Mouse (Mus musculus) regulatory T cell (primary cell): ENCODE measurements around the gene Vmn1r231.

Experiments used
- in situ Hi-C: fragments of 300-600 bp; cut with MboI, MseI; formaldehyde crosslinking; loops from one replicate; pipeline ENCODE4 v1.15.1; 2025; ENCODE audit warnings: high pct_unique_total_duplicates

Vmn1r231 gene

DNA sequence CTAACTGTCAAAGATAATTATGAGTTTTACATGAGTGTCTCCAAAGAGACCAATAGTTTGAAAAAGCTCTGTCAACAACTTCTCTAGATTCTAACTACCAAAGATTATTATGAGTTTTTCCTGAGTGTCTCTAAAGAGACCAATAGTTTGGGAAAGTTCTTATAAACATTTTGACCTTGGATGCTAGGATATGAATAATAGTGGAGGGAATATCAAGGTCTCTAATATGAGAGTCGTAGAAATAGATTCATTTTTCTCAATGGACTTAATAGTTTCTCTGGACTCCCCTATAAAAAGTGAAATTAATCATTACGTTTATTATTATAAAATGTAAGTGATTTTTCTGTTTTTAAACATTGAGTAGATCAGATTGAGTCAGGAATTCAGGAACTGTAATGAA, at the start of gene Vmn1r231:
Vmn1r231 (minus strand) TSS at position 101 of the 400 bp plus-strand sequence.
- in situ Hi-C loops, result no loop called here

DNA sequence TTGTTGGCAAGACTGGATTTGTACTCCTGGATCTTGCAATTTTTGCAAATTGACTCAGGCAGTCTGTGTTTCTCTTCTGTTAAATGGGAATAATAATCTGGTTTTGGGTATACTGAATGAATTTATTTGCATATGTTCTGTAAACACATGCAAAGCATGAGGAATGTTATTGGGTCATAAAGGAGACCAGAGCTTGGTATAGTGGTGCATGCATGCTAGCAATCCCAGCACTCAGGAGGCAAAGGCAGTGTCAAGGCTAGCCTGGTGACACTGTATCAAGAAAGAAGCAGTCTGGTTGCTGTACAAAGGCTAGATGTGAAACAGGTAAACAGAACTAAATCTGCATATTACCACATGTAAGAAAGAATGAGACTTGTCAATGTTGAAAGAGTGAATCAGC, 41.7 kb upstream of the Vmn1r231 start:
- in situ Hi-C loops, result loop anchor here (5.0 kb wide), 1 partner anchor 56 kb away; no protein-coding TSS in a partner anchor

DNA sequence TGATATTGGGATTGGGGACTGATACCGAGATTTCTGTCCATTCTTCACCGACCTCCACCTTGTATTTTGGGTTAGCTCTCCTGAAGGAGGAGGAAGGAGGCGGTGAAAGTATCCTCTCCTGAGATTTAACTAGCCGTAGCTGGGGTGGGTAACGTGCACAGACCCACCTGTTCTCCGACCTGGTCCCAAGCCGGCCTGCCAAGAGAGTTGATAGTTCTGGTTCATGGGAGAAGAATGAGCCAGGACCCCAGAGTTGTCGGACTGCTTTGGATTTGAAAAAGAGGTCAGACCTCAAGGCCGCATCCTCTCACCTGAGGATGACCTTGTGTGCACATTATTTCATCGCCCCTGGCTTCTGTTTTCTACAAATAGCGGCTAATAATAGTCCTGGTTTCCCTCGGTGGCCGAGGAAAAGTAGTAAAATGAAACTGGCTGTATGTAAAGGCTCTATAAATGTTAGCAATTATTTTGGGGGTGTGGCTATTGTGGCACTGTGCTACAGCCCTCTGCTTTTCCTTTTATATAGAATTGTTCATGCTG, 41.2 kb upstream of the Vmn1r231 start:
- in situ Hi-C loops, result loop anchor here (5.0 kb wide), 1 partner anchor 56 kb away; no protein-coding TSS in a partner anchor

DNA sequence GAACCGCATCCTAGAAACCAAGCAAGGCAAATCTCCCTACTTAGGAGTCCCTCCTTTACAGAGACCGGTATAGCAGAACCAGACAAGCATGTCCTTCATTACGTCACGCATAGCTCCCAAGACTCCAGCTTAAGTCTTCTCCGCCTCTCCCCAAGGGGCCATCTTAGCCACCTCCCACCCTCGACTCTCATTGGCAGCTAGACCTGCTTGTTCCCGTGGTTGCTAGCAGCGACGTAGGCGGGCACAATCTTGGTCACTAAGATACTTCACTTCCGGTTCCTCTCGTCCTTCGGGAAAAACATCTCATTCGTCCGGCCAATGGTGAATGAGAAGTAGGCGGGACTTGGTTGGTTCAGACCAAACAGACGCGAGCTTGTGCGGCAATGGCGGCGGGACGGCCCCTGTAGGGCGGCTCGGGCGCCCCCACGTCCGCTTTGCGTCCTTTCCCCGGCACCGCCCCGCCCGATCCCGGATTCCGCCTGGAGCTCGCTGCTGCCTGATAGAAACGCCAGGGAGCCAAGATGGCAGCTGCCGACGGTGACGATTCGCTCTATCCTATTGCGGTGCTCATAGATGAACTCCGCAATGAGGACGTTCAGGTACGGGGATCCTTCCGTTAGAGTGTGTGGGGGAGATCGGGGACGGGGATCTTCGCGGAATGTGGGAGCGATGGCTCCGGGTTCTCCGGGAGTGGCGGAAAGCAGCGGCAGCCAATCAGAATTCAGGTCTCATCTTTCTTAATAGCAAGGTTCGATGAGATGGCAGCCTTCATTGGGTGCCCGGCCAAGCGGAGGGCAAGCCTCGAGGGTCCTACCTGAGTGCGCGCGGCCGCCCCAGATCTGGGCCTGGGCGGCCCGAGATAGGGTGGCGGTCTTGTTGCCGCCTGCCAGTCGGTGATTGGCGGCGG, 40.3 kb upstream of the Vmn1r231 start, which contains the start of gene Ppp2r1a:
Ppp2r1a (plus strand) TSS at position 327 of the 907 bp plus-strand sequence.
- in situ Hi-C loops, result loop anchor here (5.0 kb wide), 1 partner anchor 57 kb away; no protein-coding TSS in a partner anchor

DNA sequence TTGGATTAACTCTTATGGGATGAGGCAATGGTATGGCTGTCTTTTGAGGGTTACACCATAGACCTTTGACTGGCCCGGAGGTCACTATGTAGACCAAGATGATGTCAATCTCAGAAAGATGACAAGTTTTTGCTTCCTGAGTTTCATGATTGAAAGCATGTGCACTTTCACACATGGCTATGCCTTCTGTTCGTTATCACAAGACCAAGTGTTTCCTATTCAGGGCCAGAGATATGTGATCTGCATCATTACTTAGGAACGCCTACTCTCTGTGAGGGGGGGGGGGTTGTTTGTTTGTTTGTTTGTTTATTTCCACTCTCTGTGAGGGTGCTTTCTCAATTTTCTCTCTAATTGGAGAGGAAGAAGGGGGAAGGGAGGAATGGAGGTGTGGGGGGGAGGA, 39.3 kb upstream of the Vmn1r231 start:
- in situ Hi-C loops, result no loop called here

DNA sequence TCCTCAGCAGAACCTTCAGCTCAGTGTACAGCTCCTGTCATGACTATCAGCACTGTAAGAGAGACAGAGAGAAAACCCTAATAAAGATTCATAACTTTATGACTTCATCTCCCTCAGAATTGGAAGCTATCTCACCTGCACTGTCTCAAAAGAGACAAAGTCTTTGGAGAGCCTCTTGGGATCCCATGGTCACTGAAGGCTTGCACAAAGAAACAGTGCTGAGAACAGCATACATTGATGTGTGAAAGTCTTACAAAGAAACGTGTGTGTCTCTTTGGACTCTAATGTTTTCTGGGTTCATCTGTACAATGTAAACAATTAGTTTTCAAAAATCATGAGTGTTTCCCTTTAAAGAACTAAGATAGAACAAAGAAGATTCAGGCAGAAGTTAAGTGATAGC, 14.7 kb upstream of the Vmn1r231 start, which contains the start of gene Vmn1r232:
Vmn1r232 (minus strand) TSS at position 101 of the 400 bp plus-strand sequence.
- in situ Hi-C loops, result no loop called here

DNA sequence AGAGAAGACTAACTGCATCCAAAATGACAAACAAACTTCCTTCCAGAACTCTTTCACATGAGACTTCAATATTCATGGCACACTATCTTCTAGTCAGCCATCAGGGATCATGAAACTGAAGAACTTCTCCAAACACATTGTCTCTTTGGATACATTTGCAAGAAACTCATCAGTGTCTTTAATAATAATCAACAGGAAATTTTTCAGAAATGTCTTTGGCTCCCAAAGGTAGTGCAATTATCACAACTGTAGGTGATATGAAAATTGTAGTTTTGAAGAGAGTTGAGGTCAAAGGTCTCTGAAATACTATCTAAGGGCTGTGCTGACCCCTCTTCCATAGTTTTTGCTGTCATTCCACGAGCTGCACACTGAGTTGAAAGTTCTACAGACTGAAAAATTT, 64.7 kb downstream of the Vmn1r231 start, which contains the start of gene Vmn1r230:
Vmn1r230 (plus strand) TSS at position 301 of the 400 bp plus-strand sequence.
- in situ Hi-C loops, result no loop called here
